Mouse (Mus musculus) liver, adult 2 months (tissue): ENCODE results near the gene Tmbim4. TPM values are rescaled to one million over a fixed set of nuclear protein-coding genes. Genes with fewer than 3 reads are reported as not detected.

Experiments used
- DNase-seq: peaks from one replicate; pipeline ENCODE4 v3.0.0-alpha.2; 2011; ENCODE audit warnings: low read depth, low spot score; ENCODE audit errors: extremely low read depth
- H3K27ac ChIP-seq: fragments of 200-500 bp; replicated peaks from 2 replicates; pipeline ENCODE4 v1.5.1; 2012; ENCODE audit warnings: low read depth, mild to moderate bottlenecking, control low read depth, inconsistent platforms, low read length; ENCODE audit not compliant: insufficient read depth
- H3K27me3 ChIP-seq: fragments of 200-500 bp; 2 replicates; pipeline ENCODE4 v1.6.1; 2012; ENCODE audit warnings: mild to moderate bottlenecking, moderate library complexity, low read length, inconsistent platforms; ENCODE audit not compliant: control insufficient read depth, insufficient read depth
- H3K36me3 ChIP-seq: fragments of 200-500 bp; 2 replicates; pipeline ENCODE4 v1.6.1; 2012; ENCODE audit warnings: low read length, inconsistent platforms; ENCODE audit not compliant: control insufficient read depth, insufficient read depth
- H3K4me1 ChIP-seq: fragments of 200-500 bp; 2 replicates; pipeline ENCODE4 v1.6.1; 2011; ENCODE audit warnings: low read length; ENCODE audit not compliant: control insufficient read depth, insufficient read depth
- H3K4me3 ChIP-seq: fragments of 200-500 bp; 2 replicates; pipeline ENCODE4 v1.5.1; 2011; ENCODE audit warnings: low read depth, mild to moderate bottlenecking, control low read depth, low read length, moderate library complexity; ENCODE audit not compliant: insufficient read depth
- H3K79me2 ChIP-seq: fragments of 200-500 bp; 2 replicates; pipeline ENCODE4 v1.6.1; 2012; ENCODE audit warnings: inconsistent platforms, mild to moderate bottlenecking, low read length, moderate library complexity; ENCODE audit not compliant: control insufficient read depth, insufficient read depth
- H3K9ac ChIP-seq: fragments of 200-500 bp; 2 replicates; pipeline ENCODE4 v1.6.1; 2012; ENCODE audit warnings: low read depth, mild to moderate bottlenecking, control low read depth, inconsistent platforms, low read length
- CTCF ChIP-seq: fragments of 200-500 bp; IDR thresholded peaks from 2 replicates; pipeline ENCODE4 v1.5.1; 2011; ENCODE audit warnings: low read depth, low read length, control low read depth
- POLR2A ChIP-seq: fragments of 200-500 bp; IDR thresholded peaks from 2 replicates; pipeline ENCODE4 v1.6.1; 2011; ENCODE audit warnings: low read length, control low read depth; ENCODE audit not compliant: insufficient read depth; ENCODE audit errors: extremely low read depth
- WGBS: fragments of 180-500 bp; shearing (Covaris S2); methylation state at CpG from one replicate; pipeline ENCODE4 v1.1.7; 2018; 5-methylcytosine and 5-hydroxymethylcytosine counted together
- polyA plus RNA-seq: library from polyadenylated mRNA; depleted of rRNA; stranded (reverse); fragments of >200 nt; gene quantifications from 2 replicates; pipeline ENCODE4 v1.2.3, GENCODE M21; 2012
- total RNA-seq: library from RNA; depleted of rRNA; stranded (reverse); fragments of >200 nt; gene quantifications from 2 replicates; pipeline ENCODE4 v1.2.3, GENCODE M21; 2014

The Tmbim4 gene
- total and polyA plus RNA-seq, 2 experiments, result 97.6 to 346 TPM

- Histone ChIP-seq H3K4me3 (no peak overlapping the region), H3K79me2 (peaks cover 11% of the 10 kb centered on the region; the same call in 1 of the 2 replicates), H3K4me1 (peaks cover 4% of the 10 kb centered on the region; the same call in 1 of the 2 replicates), H3K36me3 (peaks cover 23% of the 10 kb centered on the region), H3K9ac (no peak overlapping the region), H3K27ac (no peak overlapping the region), H3K27me3 (no peaks in the 10 kb centered on the region)
- DNase-seq, result peak; percentile 41
- 44% methylated on average over 5 of the region's 5 CpGs for WGBS
- peak; percentile 89 for TF ChIP-seq CTCF
- TF ChIP-seq POLR2A, result no peak
Measured at GRCm38 (mm10) chr10:120231718-120232117, 30.3 kb downstream of the Tmbim4 start.

- TF ChIP-seq POLR2A, result no peak
- peak; percentile 46 for TF ChIP-seq CTCF
- H3K4me3 ChIP-seq, result peak overlapping the region; percentile 3
- H3K9ac ChIP-seq, result peak overlapping the region; percentile 58
- H3K36me3 ChIP-seq, result peaks cover 19% of the 10 kb centered on the region; the same call in 1 of the 2 replicates
- no peaks in the 10 kb centered on the region for H3K79me2 ChIP-seq
- H3K27me3 ChIP-seq, result no peaks in the 10 kb centered on the region
- 27% methylated on average over 18 of the region's 18 CpGs for WGBS
- peak; percentile 62 for DNase-seq
- H3K4me1 ChIP-seq, result peaks cover 2% of the 10 kb centered on the region; the same call in 1 of the 2 replicates
- H3K27ac ChIP-seq, result no peak overlapping the region
Measured at GRCm38 (mm10) chr10:120233655-120234367, 32.4 kb downstream of the Tmbim4 start.

GRCm38 (mm10) chr10:120236855-120237254 lies 35.5 kb downstream of the Tmbim4 start:
- no peak overlapping the region for H3K27ac ChIP-seq
- 83% methylated on average over 9 of the region's 9 CpGs for WGBS
- no peak overlapping the region for H3K4me3 ChIP-seq
- TF ChIP-seq CTCF, result no peak
- no peak for TF ChIP-seq POLR2A
- no peak for DNase-seq
- peaks cover 5% of the 10 kb centered on the region; the same call in 1 of the 2 replicates for H3K36me3 ChIP-seq
- H3K9ac ChIP-seq, result no peak overlapping the region
- no peaks in the 10 kb centered on the region for H3K79me2 ChIP-seq
- H3K27me3 ChIP-seq, result no peaks in the 10 kb centered on the region
- H3K4me1 ChIP-seq, result peaks cover 2% of the 10 kb centered on the region; the same call in 1 of the 2 replicates

GRCm38 (mm10) chr10:120238241-120238640 lies 36.9 kb downstream of the Tmbim4 start:
- no peak for DNase-seq
- Histone ChIP-seq H3K9ac (no peak overlapping the region), H3K4me1 (peaks cover 2% of the 10 kb centered on the region; the same call in 1 of the 2 replicates), H3K27ac (no peak overlapping the region), H3K4me3 (no peak overlapping the region), H3K79me2 (no peaks in the 10 kb centered on the region), H3K27me3 (no peaks in the 10 kb centered on the region), H3K36me3 (no peaks in the 10 kb centered on the region)
- TF ChIP-seq POLR2A, result no peak
- no peak for TF ChIP-seq CTCF
- WGBS, result 84% methylated on average over 8 of the region's 8 CpGs

GRCm38 (mm10) chr10:120239476-120239875 lies 38.1 kb downstream of the Tmbim4 start:
- no peaks in the 10 kb centered on the region for H3K36me3 ChIP-seq
- H3K9ac ChIP-seq, result no peak overlapping the region
- no peak overlapping the region for H3K4me3 ChIP-seq
- DNase-seq, result no peak
- no peaks in the 10 kb centered on the region for H3K4me1 ChIP-seq
- no peak for TF ChIP-seq POLR2A
- TF ChIP-seq CTCF, result no peak
- no peak overlapping the region for H3K27ac ChIP-seq
- WGBS, result 53% methylated on average over 6 of the region's 6 CpGs
- H3K79me2 ChIP-seq, result no peaks in the 10 kb centered on the region
- H3K27me3 ChIP-seq, result no peaks in the 10 kb centered on the region; the same call in 1 of the 2 replicates

GRCm38 (mm10) chr10:120242421-120242820 lies 41.0 kb downstream of the Tmbim4 start:
- H3K27ac ChIP-seq, result no peak overlapping the region
- WGBS, result 65% methylated on average over 6 of the region's 6 CpGs
- no peak overlapping the region for H3K9ac ChIP-seq
- H3K79me2 ChIP-seq, result no peaks in the 10 kb centered on the region
- no peak for DNase-seq
- no peaks in the 10 kb centered on the region for H3K36me3 ChIP-seq
- TF ChIP-seq CTCF (no peak), POLR2A (no peak)
- H3K4me3 ChIP-seq, result no peak overlapping the region
- H3K4me1 ChIP-seq, result no peaks in the 10 kb centered on the region
- H3K27me3 ChIP-seq, result no peaks in the 10 kb centered on the region; the same call in 1 of the 2 replicates
